Mouse (Mus musculus) C2C12 (cell line): Measurements from ENCODE around the gene Nucb2.

Experiments
- CEBPB ChIP-seq: IDR thresholded peaks from one replicate; pipeline ENCODE4 v1.6.1; 2011; ENCODE audit warnings: low read depth, mild to moderate bottlenecking, control low read depth, moderate library complexity
- CTCF ChIP-seq: IDR thresholded peaks from one replicate; pipeline ENCODE4 v1.5.1; 2011; ENCODE audit not compliant: control insufficient read depth, insufficient read depth, insufficient read length
- MAX ChIP-seq: IDR thresholded peaks from one replicate; pipeline ENCODE4 v1.6.1; 2011; ENCODE audit warnings: mild to moderate bottlenecking, control low read depth
- MYOD1 ChIP-seq: IDR thresholded peaks from one replicate; pipeline ENCODE4 v1.6.1; 2011; ENCODE audit warnings: low read depth; ENCODE audit not compliant: control insufficient read depth, insufficient read length
- MYOG ChIP-seq: IDR thresholded peaks from one replicate; pipeline ENCODE4 v1.6.1; 2011; ENCODE audit not compliant: control insufficient read depth, insufficient read length; ENCODE audit errors: extremely low read depth
- USF1 ChIP-seq: IDR thresholded peaks from one replicate; pipeline ENCODE4 v1.6.1; 2011; ENCODE audit warnings: low read depth, mild to moderate bottlenecking, control low read depth, moderate library complexity

DNA sequence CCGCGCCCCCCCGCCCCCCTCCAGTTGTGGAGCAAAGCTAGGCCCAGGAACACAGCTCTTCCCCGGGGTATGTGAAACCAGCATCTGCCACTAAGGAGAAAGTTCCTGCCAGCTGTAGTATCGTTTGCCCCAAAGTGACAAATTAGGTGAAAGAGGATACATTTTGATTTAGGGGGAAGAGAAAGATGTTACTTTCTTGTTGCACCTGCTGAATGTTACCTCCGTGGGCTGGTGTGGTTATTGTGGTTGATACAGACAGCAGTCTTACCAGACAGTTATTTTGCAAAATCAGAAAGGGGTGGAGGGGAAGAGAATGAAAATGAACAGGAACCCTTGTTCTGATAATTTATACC, 625 bp downstream of the Nucb2 start:
- no peak for TF ChIP-seq CEBPB
- TF ChIP-seq CTCF: no peak
- no peak for TF ChIP-seq MYOD1
- TF ChIP-seq MAX: no peak
- no peak for TF ChIP-seq MYOG
- no peak for TF ChIP-seq USF1
